Mouse (Mus musculus) liver, adult 2 months (tissue): ENCODE measurements around the gene Thsd1.
"Not testable (repeated sequence)": the region's sequence is repeated elsewhere in the genome, so short reads cannot be mapped to it uniquely, and the experiment has no call there.

Source experiments
- CTCF ChIP-seq: fragments of 200-500 bp; IDR thresholded peaks from 2 replicates; pipeline ENCODE4 v1.5.1; 2011; ENCODE audit warnings: low read depth, low read length, control low read depth
- POLR2A ChIP-seq: fragments of 200-500 bp; IDR thresholded peaks from 2 replicates; pipeline ENCODE4 v1.6.1; 2011; ENCODE audit warnings: low read length, control low read depth; ENCODE audit not compliant: insufficient read depth; ENCODE audit errors: extremely low read depth

GRCm38 (mm10) chr8:22304045-22304444, 76.9 kb downstream of the Thsd1 start:
- TF ChIP-seq POLR2A, CTCF: not testable (repeated sequence)
